Mouse (Mus musculus): ENCODE data around the gene Clec12b. TPM values are rescaled to one million over a fixed set of nuclear protein-coding genes. Genes with fewer than 3 reads are reported as not detected.
"Not testable (repeated sequence)": the region's sequence is repeated elsewhere in the genome, so short reads cannot be mapped to it uniquely, and the experiment has no call there.

Clec12b gene
- total and polyA plus RNA-seq, 2 experiments from 2014 or later = 0.16 TPM; not detected in 1

- Histone ChIP-seq H3K27ac (ENCODE audit: low read depth) (no peak overlapping the region), H3K9ac (replicated peaks; ENCODE audit: low read depth, low read length) (no peak overlapping the region), H3K36me3 (replicated peaks; ENCODE audit: control insufficient read depth, insufficient read depth, low read length) (no peaks in the 10 kb centered on the region), H3K4me3 (ENCODE audit: low read depth, low read length) (no peak overlapping the region), H3K4me1 (ENCODE audit: control insufficient read depth, insufficient read depth) (no peaks in the 10 kb centered on the region), H3K27me3 (ENCODE audit: control insufficient read depth, insufficient read depth, low read length) (no peaks in the 10 kb centered on the region), H3K9me3 (replicated peaks; ENCODE audit: control insufficient read depth, low read length) (no peaks in the 10 kb centered on the region), H3K4me2 (ENCODE audit: low read depth, low read length) (no peak overlapping the region)
- ATAC-seq (ENCODE audit: insufficient read depth, low read depth) (no peak), DNase-seq (ENCODE audit: low spot score) (no peak)
- TF ChIP-seq CTCF (IDR thresholded peaks at IDR 0.05; ENCODE audit: low read depth) (no peak), EP300 (IDR thresholded peaks at IDR 0.05; ENCODE audit: low read depth) (no peak)
Measured at GRCm38 (mm10) chr6:129356430-129356829, 29.2 kb downstream of the Clec12b start.

DNA sequence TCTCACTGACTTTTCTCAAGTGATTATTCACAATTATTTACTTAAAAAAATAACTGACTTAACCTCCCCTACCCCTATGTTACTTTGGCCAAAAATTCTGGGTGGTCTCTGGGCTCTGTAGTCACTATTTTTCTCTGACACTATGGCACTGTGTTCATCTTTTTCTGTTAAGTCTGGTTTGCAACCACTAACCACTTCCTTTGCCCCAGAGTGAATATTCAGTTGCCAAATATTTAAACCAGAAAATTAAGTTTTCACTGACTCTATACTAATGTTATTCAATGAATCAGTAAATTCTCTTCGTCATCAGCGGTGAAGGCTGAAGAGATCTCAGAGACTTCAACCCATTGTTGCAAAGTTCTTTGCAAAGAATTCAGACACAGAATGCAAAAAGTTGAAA lies 29.9 kb downstream of the Clec12b start:
- Histone ChIP-seq H3K4me3 (ENCODE audit: low read depth, low read length) (no peak overlapping the region), H3K36me3 (replicated peaks; ENCODE audit: control insufficient read depth, insufficient read depth, low read length) (no peaks in the 10 kb centered on the region), H3K4me1 (ENCODE audit: control insufficient read depth, insufficient read depth) (no peaks in the 10 kb centered on the region), H3K9me3 (replicated peaks; ENCODE audit: control insufficient read depth, low read length) (no peaks in the 10 kb centered on the region), H3K27me3 (ENCODE audit: control insufficient read depth, insufficient read depth, low read length) (no peaks in the 10 kb centered on the region), H3K4me2 (ENCODE audit: low read depth, low read length) (no peak overlapping the region), H3K27ac (ENCODE audit: low read depth) (no peak overlapping the region), H3K9ac (replicated peaks; ENCODE audit: low read depth, low read length) (no peak overlapping the region)
- 93% methylated on average over 2 of the region's 2 CpGs for WGBS
- TF ChIP-seq CTCF (IDR thresholded peaks at IDR 0.05; ENCODE audit: low read depth) = no peak
- TF ChIP-seq EP300 (IDR thresholded peaks at IDR 0.05; ENCODE audit: low read depth) = no peak
- DNase-seq (ENCODE audit: low spot score) (no peak), ATAC-seq (ENCODE audit: insufficient read depth, low read depth) (no peak)

GRCm38 (mm10) chr6:129351091-129351490 lies 34.6 kb downstream of the Clec12b start:
- Histone ChIP-seq H3K4me1 (ENCODE audit: control insufficient read depth, insufficient read depth) (no peaks in the 10 kb centered on the region), H3K27ac (ENCODE audit: low read depth) (no peak overlapping the region), H3K27me3 (ENCODE audit: control insufficient read depth, insufficient read depth, low read length) (no peaks in the 10 kb centered on the region), H3K9ac (replicated peaks; ENCODE audit: low read depth, low read length) (no peak overlapping the region), H3K36me3 (replicated peaks; ENCODE audit: control insufficient read depth, insufficient read depth, low read length) (no peaks in the 10 kb centered on the region), H3K4me3 (ENCODE audit: low read depth, low read length) (no peak overlapping the region), H3K9me3 (replicated peaks; ENCODE audit: control insufficient read depth, low read length) (peaks cover 5% of the 10 kb centered on the region; the same call in 1 of the 2 replicates), H3K4me2 (ENCODE audit: low read depth, low read length) (no peak overlapping the region)
- no peak for DNase-seq (ENCODE audit: low spot score)
- TF ChIP-seq CTCF (IDR thresholded peaks at IDR 0.05; ENCODE audit: low read depth) (no peak), EP300 (IDR thresholded peaks at IDR 0.05; ENCODE audit: low read depth) (no peak)
- WGBS = 79% methylated on average over 3 of the region's 3 CpGs
- no peak for ATAC-seq (ENCODE audit: insufficient read depth, low read depth)

GRCm38 (mm10) chr6:129349524-129350352 lies 35.9 kb downstream of the Clec12b start:
- TF ChIP-seq CTCF (IDR thresholded peaks at IDR 0.05; ENCODE audit: low read depth) (no peak), EP300 (IDR thresholded peaks at IDR 0.05; ENCODE audit: low read depth) (no peak)
- no peaks in the 10 kb centered on the region for H3K27me3 ChIP-seq (ENCODE audit: control insufficient read depth, insufficient read depth, low read length)
- H3K4me2 ChIP-seq (ENCODE audit: low read depth, low read length) = no peak overlapping the region
- no peak overlapping the region for H3K9ac ChIP-seq (replicated peaks; ENCODE audit: low read depth, low read length)
- no peak for DNase-seq (ENCODE audit: low spot score)
- ATAC-seq (ENCODE audit: insufficient read depth, low read depth) = no peak
- no peak overlapping the region for H3K4me3 ChIP-seq (ENCODE audit: low read depth, low read length)
- no peaks in the 10 kb centered on the region for H3K36me3 ChIP-seq (replicated peaks; ENCODE audit: control insufficient read depth, insufficient read depth, low read length)
- WGBS = 57% methylated on average over 4 of the region's 4 CpGs
- H3K4me1 ChIP-seq (ENCODE audit: control insufficient read depth, insufficient read depth) = no peaks in the 10 kb centered on the region
- H3K9me3 ChIP-seq (replicated peaks; ENCODE audit: control insufficient read depth, low read length) = peaks cover 5% of the 10 kb centered on the region; the same call in 1 of the 2 replicates
- H3K27ac ChIP-seq (ENCODE audit: low read depth) = no peak overlapping the region

GRCm38 (mm10) chr6:129344408-129344807 lies 41.3 kb downstream of the Clec12b start:
- DNase-seq (ENCODE audit: low spot score) = no peak
- Histone ChIP-seq H3K4me1 (ENCODE audit: control insufficient read depth, insufficient read depth) (no peaks in the 10 kb centered on the region), H3K27ac (ENCODE audit: low read depth) (no peak overlapping the region), H3K4me2 (ENCODE audit: low read depth, low read length) (no peak overlapping the region), H3K9me3 (replicated peaks; ENCODE audit: control insufficient read depth, low read length) (peaks cover 5% of the 10 kb centered on the region; the same call in 1 of the 2 replicates), H3K9ac (replicated peaks; ENCODE audit: low read depth, low read length) (no peak overlapping the region), H3K27me3 (ENCODE audit: control insufficient read depth, insufficient read depth, low read length) (no peaks in the 10 kb centered on the region), H3K4me3 (ENCODE audit: low read depth, low read length) (no peak overlapping the region), H3K36me3 (replicated peaks; ENCODE audit: control insufficient read depth, insufficient read depth, low read length) (no peaks in the 10 kb centered on the region)
- no peak for ATAC-seq (ENCODE audit: insufficient read depth, low read depth)
- 56% methylated on average over 3 of the region's 3 CpGs for WGBS
- no peak for TF ChIP-seq EP300 (IDR thresholded peaks at IDR 0.05; ENCODE audit: low read depth)
- no peak for TF ChIP-seq CTCF (IDR thresholded peaks at IDR 0.05; ENCODE audit: low read depth)

GRCm38 (mm10) chr6:129342391-129342790 lies 43.3 kb downstream of the Clec12b start, which contains the start of gene Clec12a:
TSS of gene Clec12a (plus strand) at chr6:129342691.
- not testable (repeated sequence) for H3K27me3 ChIP-seq (ENCODE audit: control insufficient read depth, insufficient read depth, low read length); H3K36me3 ChIP-seq (replicated peaks; ENCODE audit: control insufficient read depth, insufficient read depth, low read length); H3K4me2 ChIP-seq (ENCODE audit: low read depth, low read length); H3K27ac ChIP-seq (ENCODE audit: low read depth); DNase-seq (ENCODE audit: low spot score); H3K9me3 ChIP-seq (replicated peaks; ENCODE audit: control insufficient read depth, low read length); H3K4me1 ChIP-seq (ENCODE audit: control insufficient read depth, insufficient read depth); H3K4me3 ChIP-seq (ENCODE audit: low read depth, low read length); ATAC-seq (ENCODE audit: insufficient read depth, low read depth); H3K9ac ChIP-seq (replicated peaks; ENCODE audit: low read depth, low read length)
- WGBS = 66% methylated on average over 4 of the region's 4 CpGs
